Mouse (Mus musculus) stomach, embryonic 16.5 days (tissue): ENCODE data around the gene Thada. TPM values are rescaled to one million over a fixed set of nuclear protein-coding genes. Genes with fewer than 3 reads are reported as not detected.
"Not testable (repeated sequence)": the region's sequence is repeated elsewhere in the genome, so short reads cannot be mapped to it uniquely, and the experiment has no call there.

Source experiments
- ATAC-seq: fragments of 200-750 bp; cut with Nextera tagmentation; 2 replicates; pipeline ENCODE4 v1.8.0; 2017; ENCODE audit warnings: moderate number of reproducible peaks, moderate TSS enrichment; ENCODE audit not compliant: insufficient read depth, low FRiP score
- H3K27ac ChIP-seq: fragments of 300-500 bp; sonication (generic); 2 replicates; pipeline ENCODE4 v1.5.1; 2014; ENCODE audit warnings: low read length
- H3K27me3 ChIP-seq: fragments of 300-500 bp; sonication (generic); 2 replicates; pipeline ENCODE4 v1.6.1; 2014; ENCODE audit warnings: low read length, control low read depth, mixed read lengths; ENCODE audit not compliant: control insufficient read depth, insufficient read depth
- H3K36me3 ChIP-seq: fragments of 300-500 bp; sonication (generic); 2 replicates; pipeline ENCODE4 v1.6.1; 2014; ENCODE audit warnings: low read length; ENCODE audit not compliant: control insufficient read depth, insufficient read depth
- H3K4me1 ChIP-seq: fragments of 300-500 bp; sonication (generic); 2 replicates; pipeline ENCODE4 v1.6.1; 2014; ENCODE audit warnings: low read length, control low read depth, mixed read lengths; ENCODE audit not compliant: control insufficient read depth, insufficient read depth
- H3K4me2 ChIP-seq: fragments of 300-500 bp; sonication (generic); 2 replicates; pipeline ENCODE4 v1.6.1; 2014; ENCODE audit warnings: low read depth, low read length, mixed read lengths
- H3K4me3 ChIP-seq: fragments of 300-500 bp; sonication (generic); replicated peaks from 2 replicates; pipeline ENCODE4 v1.5.1; 2014; ENCODE audit warnings: mild to moderate bottlenecking, low read length
- H3K9ac ChIP-seq: fragments of 300-500 bp; sonication (generic); 2 replicates; pipeline ENCODE4 v1.6.1; 2014; ENCODE audit warnings: low read length
- H3K9me3 ChIP-seq: fragments of 300-500 bp; sonication (generic); replicated peaks from 2 replicates; pipeline ENCODE4 v1.6.1; 2016; ENCODE audit warnings: low read length, control low read depth; ENCODE audit not compliant: control insufficient read depth
- WGBS: fragments of 180-500 bp; shearing (Covaris S2); extraction: QIAGEN DNeasy Blood & Tissue Kit; methylation state at CpG from one replicate; pipeline ENCODE4 v1.1.7; 2014; 5-methylcytosine and 5-hydroxymethylcytosine counted together
- polyA plus RNA-seq: library from polyadenylated mRNA; unstranded; fragments of >200 nt; fragmentation: Nextera tagmentation; extraction: Ambion mirVana; gene quantifications from 2 replicates; pipeline ENCODE4 v1.2.1, GENCODE M21; 2015

Gene Thada
- polyA plus RNA-seq, 1 experiment from 2014 or later = 7.4 TPM

GRCm38 (mm10) chr17:84228223-84228622 is 237.8 kb downstream of the Thada start:
- H3K9ac ChIP-seq = no peak overlapping the region
- H3K4me2 ChIP-seq = no peak overlapping the region
- H3K9me3 ChIP-seq = no peaks in the 10 kb centered on the region
- H3K36me3 ChIP-seq = peaks cover 3% of the 10 kb centered on the region; the same call in 1 of the 2 replicates
- 44% methylated on average over 2 of the region's 2 CpGs for WGBS
- H3K4me3 ChIP-seq = no peak overlapping the region
- no peaks in the 10 kb centered on the region for H3K27me3 ChIP-seq
- H3K4me1 ChIP-seq = peaks cover 6% of the 10 kb centered on the region
- ATAC-seq = no peak
- H3K27ac ChIP-seq = no peak overlapping the region

- no peak overlapping the region for H3K27ac ChIP-seq
- no peak overlapping the region for H3K4me3 ChIP-seq
- no peak for ATAC-seq
- no peaks in the 10 kb centered on the region for H3K27me3 ChIP-seq
- H3K9me3 ChIP-seq = no peaks in the 10 kb centered on the region
- no peaks in the 10 kb centered on the region for H3K36me3 ChIP-seq
- WGBS = 55% methylated on average over 6 of the region's 6 CpGs
- no peak overlapping the region for H3K4me2 ChIP-seq
- peaks cover 6% of the 10 kb centered on the region for H3K4me1 ChIP-seq
- H3K9ac ChIP-seq = no peak overlapping the region
Observed at GRCm38 (mm10) chr17:84226681-84227080, 239.3 kb downstream of the Thada start.

- H3K27ac ChIP-seq = no peak overlapping the region
- H3K4me1 ChIP-seq = peaks cover 6% of the 10 kb centered on the region
- ATAC-seq = no peak
- no peaks in the 10 kb centered on the region for H3K9me3 ChIP-seq
- H3K27me3 ChIP-seq = no peaks in the 10 kb centered on the region
- H3K4me3 ChIP-seq = no peak overlapping the region
- H3K9ac ChIP-seq = no peak overlapping the region
- H3K36me3 ChIP-seq = no peaks in the 10 kb centered on the region
- WGBS = 51% methylated on average over 5 of the region's 5 CpGs
- no peak overlapping the region for H3K4me2 ChIP-seq
Observed at GRCm38 (mm10) chr17:84226231-84226630, 239.8 kb downstream of the Thada start.

GRCm38 (mm10) chr17:84224217-84224887 is 241.7 kb downstream of the Thada start:
- Histone ChIP-seq H3K27ac (no peak overlapping the region), H3K4me2 (no peak overlapping the region), H3K27me3 (no peaks in the 10 kb centered on the region), H3K36me3 (no peaks in the 10 kb centered on the region; the same call in 1 of the 2 replicates), H3K4me3 (no peak overlapping the region), H3K4me1 (peaks cover 6% of the 10 kb centered on the region), H3K9ac (no peak overlapping the region), H3K9me3 (no peaks in the 10 kb centered on the region)
- no peak for ATAC-seq
- 65% methylated on average over 15 of the region's 15 CpGs for WGBS

- 98% methylated on average over 2 of the region's 2 CpGs for WGBS
- not testable (repeated sequence) for ATAC-seq
Observed at GRCm38 (mm10) chr17:84218841-84219240, 247.2 kb downstream of the Thada start.

GRCm38 (mm10) chr17:84217696-84218095 is 248.3 kb downstream of the Thada start:
- ATAC-seq = no peak
- no peak overlapping the region for H3K27ac ChIP-seq
- WGBS = 80% methylated on average over 3 of the region's 3 CpGs
- no peak overlapping the region for H3K4me2 ChIP-seq
- no peaks in the 10 kb centered on the region for H3K9me3 ChIP-seq
- no peaks in the 10 kb centered on the region for H3K27me3 ChIP-seq
- no peaks in the 10 kb centered on the region; the same call in 1 of the 2 replicates for H3K36me3 ChIP-seq
- no peak overlapping the region for H3K9ac ChIP-seq
- no peak overlapping the region for H3K4me3 ChIP-seq
- no peaks in the 10 kb centered on the region for H3K4me1 ChIP-seq

More at GRCm38 (mm10) chr17:84218841-84219240, 247.2 kb downstream of the Thada start:
- not testable (repeated sequence) for H3K27ac ChIP-seq, H3K36me3 ChIP-seq, H3K9me3 ChIP-seq, H3K4me2 ChIP-seq, H3K27me3 ChIP-seq, H3K4me3 ChIP-seq, H3K9ac ChIP-seq, H3K4me1 ChIP-seq

- Histone ChIP-seq H3K27ac (no peak overlapping the region), H3K4me2 (no peak overlapping the region), H3K4me1 (no peaks in the 10 kb centered on the region), H3K9me3 (no peaks in the 10 kb centered on the region), H3K4me3 (no peak overlapping the region), H3K36me3 (no peaks in the 10 kb centered on the region), H3K9ac (no peak overlapping the region), H3K27me3 (no peaks in the 10 kb centered on the region)
- WGBS = 72% methylated on average over 6 of the region's 6 CpGs
- no peak for ATAC-seq
Observed at GRCm38 (mm10) chr17:84215264-84215960, 250.6 kb downstream of the Thada start.

GRCm38 (mm10) chr17:84213464-84213863 is 252.5 kb downstream of the Thada start:
- Histone ChIP-seq H3K4me3 (no peak overlapping the region), H3K36me3 (no peaks in the 10 kb centered on the region), H3K4me2 (no peak overlapping the region), H3K9me3 (no peaks in the 10 kb centered on the region), H3K9ac (no peak overlapping the region), H3K27ac (no peak overlapping the region), H3K4me1 (no peaks in the 10 kb centered on the region), H3K27me3 (no peaks in the 10 kb centered on the region)
- no peak for ATAC-seq
- WGBS = 64% methylated on average over 3 of the region's 3 CpGs

- Histone ChIP-seq H3K4me2 (no peak overlapping the region), H3K27ac (no peak overlapping the region), H3K4me3 (no peak overlapping the region), H3K27me3 (no peaks in the 10 kb centered on the region), H3K9ac (no peak overlapping the region), H3K36me3 (no peaks in the 10 kb centered on the region), H3K4me1 (peaks cover 12% of the 10 kb centered on the region), H3K9me3 (no peaks in the 10 kb centered on the region)
- WGBS = 87% methylated on average over 3 of the region's 3 CpGs
- no peak for ATAC-seq
Observed at GRCm38 (mm10) chr17:84207611-84208010, 258.4 kb downstream of the Thada start.
